Mouse (Mus musculus) left cerebral cortex, postnatal 10 days (tissue): ENCODE results near the gene Fasl. TPM values are rescaled to one million over a fixed set of nuclear protein-coding genes. Genes with fewer than 3 reads are reported as not detected.

Source experiments
- total RNA-seq, 2 experiments: library from RNA; stranded (reverse); gene quantifications; 2 replicates each; pipeline ENCODE4 v1.2.3; 2021

Fasl gene
- total RNA-seq, 2 experiments from 2014 or later = 0.36 TPM; not detected in 1

Other genes with a start within 250 kb of the Fasl start
- gene Suco, start 88.2 kb upstream of the Fasl start, total RNA-seq = 10 to 100 TPM; 36.9 to 42.6 TPM
- gene Pigc, start 180.7 kb upstream of the Fasl start, total RNA-seq = 10 to 100 TPM; 14.1 to 17.5 TPM
- not detected for gene 4930558K02Rik, start 191.1 kb upstream of the Fasl start, total RNA-seq